Mouse (Mus musculus) adrenal gland, postnatal 14 days (tissue): Measurements from ENCODE around the gene Fer. TPM values are rescaled to one million over a fixed set of nuclear protein-coding genes. Genes with fewer than 3 reads are reported as not detected.
A peak's percentile ranks its signal among the peaks of the same experiment; 100 is the strongest.

ENCODE experiments used
- DNase-seq: peaks from one replicate; pipeline ENCODE4 v3.0.0; 2021; ENCODE audit warnings: mixed read lengths
- total RNA-seq: library from RNA; stranded (reverse); gene quantifications from 2 replicates; pipeline ENCODE4 v1.2.3, GENCODE M21; 2021

Fer gene
- total RNA-seq, 1 experiment from 2014 or later, result 20.0 TPM

DNA sequence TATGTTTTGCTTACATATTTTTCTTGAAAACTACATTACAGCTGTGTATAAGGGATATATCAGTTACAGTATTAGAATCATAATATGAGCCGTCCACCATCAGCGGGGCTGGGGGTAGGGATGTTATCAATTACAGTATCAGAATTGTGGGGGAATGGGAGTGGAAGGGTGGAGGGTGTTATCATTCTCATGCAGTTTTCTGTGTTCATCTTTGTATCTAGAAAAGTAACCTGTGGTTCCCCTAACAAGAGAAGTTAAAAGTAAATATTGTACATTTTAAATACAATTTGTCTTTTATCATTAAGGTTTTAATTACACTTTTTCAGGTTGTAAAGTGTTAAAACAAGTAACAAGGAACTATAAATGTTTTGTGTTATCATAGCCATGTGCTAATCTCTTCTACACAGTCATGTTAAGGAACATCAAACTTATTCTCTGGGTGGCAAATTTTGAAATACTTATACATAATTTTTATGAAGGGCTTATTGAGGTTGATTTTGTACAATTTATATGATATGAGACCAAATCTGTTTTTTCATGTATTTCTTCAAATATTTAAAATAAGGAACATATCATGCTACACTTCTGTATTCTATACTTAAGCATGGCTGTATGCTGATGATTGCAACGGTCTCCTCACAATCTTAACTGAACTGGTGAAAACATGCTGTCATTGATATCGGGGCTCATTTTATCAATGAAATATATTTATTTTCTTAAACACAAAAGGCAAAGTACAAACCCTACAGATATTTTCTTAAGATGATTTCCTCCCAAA is 116.1 kb downstream of the Fer start:
- DNase-seq, result no peak

DNA sequence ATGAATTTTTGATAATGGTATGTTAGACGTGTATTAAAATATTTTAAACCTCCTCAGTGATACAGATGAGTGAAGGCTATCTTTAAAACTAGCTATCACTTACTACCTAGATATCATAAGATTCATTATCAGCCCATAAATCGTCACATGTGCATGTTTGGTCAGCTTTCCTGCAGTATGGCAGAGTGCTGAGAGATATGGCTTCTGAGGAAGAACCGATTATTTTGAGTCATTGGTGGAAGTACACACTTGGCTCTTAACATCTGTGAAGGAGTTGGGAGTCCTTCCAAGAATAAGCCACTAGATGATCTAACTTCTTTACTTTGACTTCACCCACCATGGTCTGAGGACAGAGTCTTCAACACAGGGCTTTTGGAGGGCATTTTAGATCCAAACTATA is 117.3 kb downstream of the Fer start:
- no peak for DNase-seq

DNA sequence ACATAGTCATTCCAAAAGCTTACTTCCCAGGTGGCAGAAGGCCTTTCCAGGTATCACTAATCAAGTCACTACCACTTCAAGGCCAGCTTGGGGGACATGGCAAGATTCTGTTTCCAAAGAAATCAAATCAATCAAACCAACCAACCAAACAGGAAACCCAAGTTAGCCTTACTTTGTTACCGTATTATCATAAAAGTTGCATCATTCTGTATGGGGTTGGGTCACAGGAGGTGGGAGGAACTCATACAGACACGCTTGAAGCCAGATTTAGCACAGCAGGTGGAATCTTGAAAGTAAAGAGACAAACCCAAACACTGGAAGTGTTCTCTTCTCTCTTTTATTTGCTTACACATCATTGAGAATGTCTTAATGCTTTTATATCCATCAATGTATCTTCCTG is 125.8 kb downstream of the Fer start:
- no peak for DNase-seq

DNA sequence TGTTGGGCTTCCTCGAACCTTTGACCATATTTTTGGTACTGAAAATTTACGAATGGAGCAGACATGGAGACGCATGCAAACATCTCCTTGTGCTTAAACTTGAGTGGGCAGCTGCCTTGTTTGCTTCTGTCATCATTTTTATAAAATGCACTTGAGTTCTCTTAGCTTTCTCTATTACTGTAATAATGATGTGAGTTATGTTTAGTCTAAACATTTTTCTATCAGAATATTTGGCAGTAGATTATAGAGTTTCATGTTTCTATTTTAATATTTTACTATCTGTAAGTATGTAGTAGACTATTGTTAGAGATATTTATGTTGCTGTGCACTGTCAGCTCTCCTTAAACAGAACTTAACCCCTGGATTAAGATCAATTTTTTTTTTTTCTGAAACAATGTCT is 128.3 kb downstream of the Fer start:
- DNase-seq, result no peak

DNA sequence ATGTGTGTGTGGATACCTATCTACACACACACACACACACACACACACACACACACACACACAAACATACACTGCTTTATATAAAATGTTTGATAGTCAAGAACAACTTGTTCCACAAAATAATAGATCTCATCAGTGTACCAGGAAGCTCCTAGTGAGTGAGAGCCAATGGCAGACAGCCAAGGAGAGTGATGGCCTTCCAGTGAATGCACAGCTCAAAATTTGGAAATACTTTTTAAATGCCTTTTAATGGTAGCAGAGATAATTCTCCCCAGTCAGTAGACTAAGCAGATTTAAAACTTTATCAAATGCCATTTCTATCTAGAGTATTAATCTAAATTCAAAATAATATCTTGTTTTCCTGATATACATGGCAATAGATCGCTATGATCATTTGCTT is 133.1 kb downstream of the Fer start:
- peak; percentile 35 for DNase-seq

DNA sequence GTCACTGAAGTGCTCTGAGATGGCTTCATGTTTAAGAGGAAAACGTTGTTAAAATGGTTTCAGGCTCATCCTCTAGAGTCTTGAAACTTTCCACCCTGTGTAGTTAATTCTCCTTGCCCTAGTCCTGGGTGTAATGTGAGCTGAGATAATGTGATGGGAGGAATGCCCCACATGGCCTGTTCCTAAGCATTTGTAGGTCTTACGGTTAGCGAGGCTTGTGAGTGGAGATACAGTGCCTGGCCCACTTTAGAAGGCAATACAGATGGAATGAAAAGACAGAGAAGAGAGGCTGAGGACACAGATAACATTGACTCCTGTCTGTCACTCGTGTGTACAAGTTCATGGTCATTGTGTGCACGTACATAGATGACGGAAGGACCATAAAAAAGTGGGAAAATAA is 134.8 kb downstream of the Fer start:
- no peak for DNase-seq

DNA sequence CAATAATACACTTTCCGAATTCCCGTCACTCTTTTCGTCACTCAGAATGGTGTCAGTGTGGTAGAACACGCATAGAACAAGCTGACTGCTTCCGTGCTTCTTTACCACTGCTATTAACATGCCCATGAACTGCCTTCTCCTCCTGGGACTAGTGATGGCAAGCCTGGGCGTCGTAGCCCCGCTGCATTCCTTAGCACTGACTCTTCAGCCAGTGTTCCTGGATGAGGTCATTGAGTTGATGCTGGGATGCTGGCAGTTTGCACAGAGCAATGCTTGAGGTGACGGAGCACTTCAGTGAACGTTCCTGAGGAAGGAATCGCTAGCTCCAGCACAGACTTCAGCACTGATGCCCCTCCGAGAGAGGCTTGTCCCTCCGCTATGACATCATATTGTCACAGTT is 140.6 kb downstream of the Fer start:
- no peak for DNase-seq

DNA sequence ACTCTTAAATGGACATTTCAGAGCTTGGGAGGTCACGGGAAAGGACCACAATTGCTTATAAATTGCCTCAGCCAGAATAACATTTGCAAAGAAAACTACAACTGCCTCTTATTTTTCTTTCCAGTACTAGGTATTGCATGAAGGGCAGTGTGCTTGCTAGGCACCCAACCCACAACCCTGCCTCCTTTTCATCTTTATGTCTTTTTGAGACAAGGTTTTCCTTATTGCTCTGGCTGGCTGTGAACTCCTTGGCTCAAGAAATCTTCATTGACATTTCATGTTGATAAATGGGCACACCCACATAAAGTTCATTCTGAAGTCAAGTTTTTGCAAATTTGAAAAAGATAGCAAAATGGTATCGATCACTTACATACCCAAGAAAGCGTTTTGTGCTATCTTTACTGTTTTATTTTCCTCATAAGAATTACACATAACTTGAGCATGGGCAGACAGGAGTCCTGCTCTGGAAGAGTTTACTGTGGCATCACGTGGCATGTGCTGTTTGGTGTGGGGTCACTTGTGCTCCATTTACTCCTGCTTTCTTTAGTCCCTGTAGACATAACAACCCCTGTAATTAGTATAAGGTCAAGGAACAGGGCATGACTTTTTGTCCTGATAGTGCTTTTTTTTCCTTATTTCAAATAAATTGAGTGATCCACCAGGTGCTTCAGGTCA is 142.8 kb downstream of the Fer start:
- no peak for DNase-seq

DNA sequence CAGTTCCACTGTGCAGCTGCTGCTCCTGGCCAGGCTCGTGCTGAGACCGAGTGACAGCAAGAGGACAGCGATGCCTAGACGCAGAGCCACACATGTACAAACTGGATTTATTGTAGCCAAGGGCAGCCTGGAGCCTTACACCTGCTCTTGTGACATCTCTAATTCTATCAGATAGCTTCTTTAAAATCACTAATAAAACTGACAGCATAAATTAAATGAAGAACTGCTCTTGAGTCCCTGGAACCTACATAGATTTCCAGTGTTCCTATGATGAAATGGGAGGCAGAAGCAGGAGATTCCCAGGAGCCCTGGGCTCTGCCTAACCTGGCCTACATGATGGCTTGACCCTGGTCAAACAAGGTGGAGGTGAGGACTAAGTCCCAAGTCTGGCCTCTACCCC is 153.7 kb downstream of the Fer start:
- DNase-seq, result no peak

DNA sequence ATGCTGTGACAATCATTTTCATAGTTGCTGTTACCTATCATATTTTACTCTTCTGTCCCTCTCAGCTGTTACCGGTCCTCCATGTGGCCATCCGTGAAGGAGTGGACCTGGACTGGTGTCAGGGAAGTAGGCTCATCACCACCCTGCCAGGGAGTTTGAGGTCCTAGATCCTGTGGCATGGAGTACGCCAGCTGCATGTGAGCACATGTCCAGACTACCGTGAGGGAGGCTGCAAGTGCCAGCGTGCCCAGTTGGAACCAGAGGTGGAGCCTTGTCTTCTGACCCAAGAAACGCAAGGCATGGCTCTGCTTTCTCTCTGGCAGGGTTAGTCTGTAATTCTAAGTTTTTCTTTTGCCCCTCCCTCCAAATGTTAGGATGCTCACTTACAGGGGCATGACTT is 155.4 kb downstream of the Fer start:
- no peak for DNase-seq

DNA sequence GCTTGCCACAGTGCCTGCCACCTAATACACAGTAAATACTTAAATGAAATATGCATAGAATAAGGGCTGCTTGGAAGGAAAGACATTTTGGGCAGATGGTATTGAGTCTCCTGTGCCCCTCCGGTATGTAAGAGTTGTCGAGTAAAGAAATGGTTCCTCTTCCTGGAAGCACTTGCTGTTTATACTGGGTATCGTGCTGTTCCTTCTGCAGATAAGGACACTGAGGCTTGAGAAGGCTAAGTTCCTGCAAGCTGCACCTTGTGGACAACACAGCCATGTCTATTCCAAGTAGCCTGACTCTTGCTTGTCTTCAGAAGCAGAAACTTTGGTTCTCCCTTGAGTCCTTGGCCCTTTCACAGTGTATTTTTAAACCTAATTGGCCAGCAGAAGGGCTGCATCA is 156.0 kb downstream of the Fer start:
- DNase-seq, result no peak

DNA sequence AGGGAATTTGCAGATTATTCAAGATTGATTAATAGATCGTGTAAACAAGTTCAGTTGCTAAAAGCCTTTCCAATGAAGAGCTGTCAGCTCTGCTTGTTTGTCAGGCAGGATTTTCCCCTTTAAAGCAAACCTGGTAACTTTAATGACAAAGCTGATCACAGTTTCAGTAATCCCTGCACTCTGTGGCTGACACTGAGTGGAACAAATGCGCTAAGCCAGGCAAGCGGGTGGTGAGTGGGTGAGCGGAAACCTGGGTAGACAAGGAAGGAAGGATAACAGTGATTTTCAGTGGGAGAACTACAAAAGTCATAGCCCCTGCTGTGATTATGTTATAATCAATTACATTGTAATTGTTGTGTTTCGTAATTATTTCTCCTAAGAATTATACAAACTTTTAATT is 156.8 kb downstream of the Fer start:
- DNase-seq, result no peak

DNA sequence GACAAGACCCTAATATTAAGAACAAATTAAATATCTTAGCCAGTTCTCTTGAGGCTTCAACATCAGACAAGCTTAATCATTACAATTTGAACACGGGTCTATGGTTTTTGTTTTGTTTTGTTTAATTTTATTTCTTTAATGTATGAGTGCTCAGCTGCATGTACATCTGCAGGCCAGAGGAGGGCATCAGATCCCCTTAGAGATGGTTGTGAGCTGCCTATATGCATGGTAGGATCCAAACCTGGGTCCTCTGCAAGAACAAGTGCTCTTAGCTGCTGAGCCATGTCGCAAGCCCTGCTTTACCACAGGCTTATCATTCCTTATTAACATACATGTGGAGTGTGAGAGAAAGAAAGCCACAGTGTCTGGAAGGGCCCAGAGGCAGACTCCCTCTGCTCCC is 163.6 kb downstream of the Fer start:
- DNase-seq, result no peak

DNA sequence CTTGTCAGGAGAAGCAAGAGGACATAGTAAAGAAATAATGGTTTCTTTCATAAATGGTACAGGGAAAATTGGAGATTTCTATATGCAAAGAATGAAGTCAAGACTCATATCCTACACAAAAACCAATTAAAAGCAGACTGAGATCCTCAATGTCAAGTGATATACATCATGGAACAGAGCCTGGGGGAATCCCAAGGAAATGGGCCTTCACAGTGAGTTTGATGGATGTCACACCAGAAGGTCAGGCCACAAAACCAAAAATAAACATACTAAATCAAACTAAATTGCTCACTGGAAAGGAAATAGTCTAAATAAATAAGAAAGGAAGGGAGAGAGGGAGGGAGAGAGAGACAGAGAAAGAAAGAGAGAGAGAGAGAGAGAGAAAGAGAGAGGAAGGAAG is 178.9 kb downstream of the Fer start:
- DNase-seq, result no peak

DNA sequence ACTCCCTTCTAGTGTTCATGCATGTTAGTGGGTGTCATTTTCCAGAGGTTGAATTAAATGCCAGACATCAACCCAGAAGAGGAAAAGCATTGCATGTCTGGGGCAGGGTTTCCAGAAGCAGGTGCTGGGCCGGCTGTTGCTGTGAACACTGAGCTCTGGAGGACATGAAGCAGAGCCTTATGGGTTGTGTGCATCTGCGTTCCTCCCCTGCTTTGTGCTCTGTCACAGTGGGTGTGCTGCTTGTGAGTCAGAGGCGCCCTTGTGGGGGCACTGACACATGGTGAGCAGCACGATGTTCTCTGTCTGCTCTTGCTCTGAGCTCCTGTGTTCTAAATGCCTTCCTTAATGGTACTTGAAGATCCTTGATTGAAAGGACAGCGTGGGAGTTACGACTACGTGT is 182.5 kb downstream of the Fer start:
- peak; percentile 33 for DNase-seq

DNA sequence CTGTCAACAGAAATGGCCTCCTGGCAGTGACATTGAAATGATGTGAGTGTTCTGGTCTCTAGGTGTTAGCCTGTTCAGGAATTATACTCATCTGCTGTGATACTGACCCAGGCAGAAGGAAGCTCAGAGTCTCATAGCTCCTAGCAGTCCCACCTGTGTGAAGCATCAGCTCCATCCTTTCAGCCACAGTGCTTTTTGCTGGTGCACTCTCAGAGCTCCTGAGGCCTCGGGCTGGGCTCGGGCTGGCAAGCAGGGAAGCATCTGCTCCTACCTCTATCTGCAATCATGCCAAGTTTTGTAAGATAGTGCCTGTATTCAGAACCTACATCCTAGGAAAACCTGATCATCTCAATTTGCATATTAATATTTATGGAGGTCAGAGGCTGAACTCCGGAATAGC is 183.7 kb downstream of the Fer start:
- no peak for DNase-seq

DNA sequence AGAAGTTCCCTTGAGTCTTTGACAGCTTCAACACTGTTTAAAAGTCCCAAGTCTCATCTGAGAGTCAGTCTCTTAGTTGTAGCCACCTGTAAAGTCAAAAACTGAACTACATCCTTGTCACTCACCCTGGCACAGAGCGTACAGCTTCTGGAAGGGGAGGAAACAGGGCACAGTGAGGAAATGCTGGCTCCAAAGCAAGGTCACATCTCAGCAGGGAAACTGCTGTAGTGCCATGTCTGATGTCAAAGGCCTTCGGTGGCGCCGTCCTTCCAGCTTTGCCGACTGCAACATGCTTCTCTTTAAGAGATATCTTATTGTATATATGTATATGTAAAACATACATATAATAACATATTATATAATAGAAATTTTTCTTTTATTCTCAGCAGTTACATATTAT is 188.0 kb downstream of the Fer start:
- peak; percentile 53 for DNase-seq

DNA sequence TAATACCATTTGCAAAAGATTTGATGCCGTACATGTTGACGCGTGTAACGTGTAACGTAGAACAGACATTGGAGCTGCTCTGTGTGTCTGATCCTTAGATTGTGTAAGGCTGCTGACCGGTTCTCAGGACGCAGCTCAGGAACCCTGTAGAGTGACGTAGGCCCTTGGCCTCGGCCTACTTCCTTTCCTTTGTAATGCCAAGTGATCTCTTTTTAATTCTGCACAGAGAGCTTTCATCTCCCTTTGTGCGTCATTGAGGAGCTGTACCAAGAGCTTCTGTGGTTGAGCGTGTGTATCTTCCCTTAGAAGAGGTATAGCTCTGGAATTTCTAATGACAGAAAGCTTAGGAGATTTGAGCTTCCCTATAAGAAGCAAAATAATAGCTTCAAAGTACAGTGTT is 190.8 kb downstream of the Fer start:
- DNase-seq, result no peak

DNA sequence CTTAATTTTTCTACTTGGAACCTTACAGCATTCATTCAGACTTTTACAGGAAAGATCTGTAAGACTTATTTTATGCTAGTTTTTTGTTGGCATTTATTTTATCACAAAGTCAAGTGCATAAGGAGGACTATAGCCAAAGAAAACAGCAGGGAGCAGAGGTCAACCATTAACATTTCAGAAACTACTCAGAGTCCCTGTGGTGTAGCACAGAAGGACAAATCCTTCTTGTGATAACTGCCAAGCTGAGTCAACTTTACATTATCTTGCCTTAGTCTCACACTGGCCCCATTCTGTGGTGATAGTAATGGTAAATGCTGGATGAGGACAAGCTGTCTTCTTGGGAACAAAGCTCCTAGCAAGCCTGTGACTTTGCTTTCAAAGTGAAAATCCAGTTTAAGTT is 197.7 kb downstream of the Fer start:
- DNase-seq, result no peak

DNA sequence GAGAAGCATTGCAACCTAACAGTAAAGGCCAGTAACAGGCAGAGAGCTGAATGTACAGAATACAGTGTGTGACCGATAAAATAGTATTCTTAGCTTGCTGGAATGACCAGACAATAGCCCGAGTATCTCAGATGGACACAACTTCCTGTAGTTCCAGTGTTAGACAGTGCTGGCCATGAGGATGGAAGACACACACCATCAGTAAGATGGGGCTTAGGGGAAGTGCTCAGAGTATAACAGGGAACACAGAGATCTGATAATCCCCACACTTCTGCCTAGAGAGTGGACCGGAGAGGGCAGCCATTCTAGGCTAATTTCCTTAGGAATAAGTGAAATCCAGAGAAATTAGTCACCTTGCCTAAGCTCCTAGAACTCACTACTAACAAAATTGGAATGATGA is 202.4 kb downstream of the Fer start:
- DNase-seq, result no peak

DNA sequence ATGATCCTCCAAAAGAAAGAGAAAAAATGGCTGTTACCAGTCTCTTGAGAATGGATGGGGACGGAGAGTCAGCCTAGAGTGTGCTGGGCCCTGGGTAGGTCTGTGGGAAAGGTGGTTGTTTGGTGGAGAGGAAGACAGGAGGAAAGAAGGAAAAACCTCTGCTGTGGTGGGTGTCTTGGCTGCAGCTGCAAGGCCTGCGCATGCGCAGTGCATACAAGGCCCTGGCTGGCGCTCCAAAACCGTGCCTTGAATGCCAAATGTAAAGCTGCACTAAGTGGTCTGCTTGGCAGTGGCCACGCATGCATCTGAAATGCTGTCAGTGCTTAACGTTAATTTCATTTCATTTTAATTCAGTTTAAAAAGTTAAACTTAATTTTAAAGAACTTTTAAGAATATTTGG is 214.5 kb downstream of the Fer start:
- no peak for DNase-seq

DNA sequence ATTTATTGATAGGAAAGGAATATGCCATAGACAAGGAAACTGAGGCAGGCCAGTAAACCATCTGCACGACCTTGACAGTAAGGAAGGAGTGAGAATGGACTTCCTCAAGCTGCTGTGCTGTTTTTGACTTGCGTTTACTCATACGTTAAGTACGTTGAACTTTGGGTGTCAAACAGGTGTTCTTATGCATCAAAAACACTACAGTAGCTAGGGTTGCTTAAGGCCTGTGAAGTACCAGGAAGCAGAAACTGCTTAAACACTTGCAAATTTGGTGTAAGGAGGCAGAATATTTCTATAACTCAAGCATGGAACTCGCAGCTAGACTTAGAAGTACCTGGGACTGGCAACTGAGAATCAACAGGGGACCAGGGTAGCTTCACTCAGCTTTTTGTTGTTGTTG is 221.9 kb downstream of the Fer start:
- DNase-seq, result no peak

DNA sequence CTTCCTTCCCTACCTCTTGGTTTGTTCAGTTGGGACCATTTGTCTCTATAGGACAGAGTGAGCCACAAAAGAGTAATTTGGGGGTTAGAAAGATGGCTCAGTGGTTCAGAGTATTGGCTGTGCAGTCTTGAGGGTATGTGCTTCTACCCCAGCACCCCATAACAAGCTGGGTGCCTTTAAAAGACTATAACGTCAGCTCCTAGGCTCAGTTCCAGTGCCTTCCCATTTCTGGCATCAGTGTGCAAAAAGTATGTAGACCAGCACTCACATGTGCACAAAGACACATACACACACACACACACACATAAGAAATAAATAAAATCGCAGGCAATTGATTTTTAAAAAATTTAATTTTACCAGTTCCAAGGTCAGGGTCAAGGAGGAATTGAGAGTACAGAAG is 222.6 kb downstream of the Fer start:
- DNase-seq, result no peak

DNA sequence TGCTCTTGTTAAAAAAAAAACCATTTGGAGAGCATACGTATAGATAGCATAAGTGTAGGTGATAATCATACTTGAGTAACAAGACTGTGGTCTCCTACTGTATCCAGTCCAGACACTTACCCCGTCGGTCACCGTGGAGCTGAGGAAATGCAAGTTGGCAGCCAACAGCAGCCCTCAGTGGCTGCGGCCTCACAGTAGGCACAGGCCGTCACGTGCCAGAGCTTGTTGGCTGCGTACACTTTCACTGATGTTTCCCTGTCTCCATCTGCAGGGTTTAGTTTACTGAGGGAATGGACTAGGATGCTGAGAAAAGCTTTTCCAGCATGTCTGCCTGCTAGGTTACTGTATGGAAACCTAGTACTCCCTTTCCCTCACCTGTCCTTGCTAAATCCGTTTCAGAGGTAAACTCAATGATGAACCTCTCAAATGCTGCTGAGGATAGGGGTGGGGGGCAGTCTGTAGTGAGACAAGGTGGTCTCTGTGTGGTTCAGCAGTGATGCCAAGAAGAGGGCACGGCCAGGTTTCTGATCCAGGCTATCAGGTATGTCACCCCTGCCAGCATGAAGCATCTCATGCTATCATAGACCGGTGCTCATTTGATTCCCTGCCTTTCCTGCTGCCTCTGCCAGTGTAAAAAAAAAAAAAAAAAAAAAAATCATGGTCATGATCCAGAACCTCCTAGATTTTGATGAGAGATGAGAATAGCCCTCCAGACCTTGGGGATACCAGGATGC is 224.2 kb downstream of the Fer start:
- no peak for DNase-seq
